Mouse (Mus musculus) lung, embryonic 16.5 days (tissue): ENCODE results near the gene Eml4. TPM values are rescaled to one million over a fixed set of nuclear protein-coding genes. Genes with fewer than 3 reads are reported as not detected.

Experiments used
- ATAC-seq: fragments of 200-750 bp; cut with Nextera tagmentation; 2 replicates; pipeline ENCODE4 v1.8.0; 2017; ENCODE audit warnings: low read depth, mild to moderate bottlenecking, moderate library complexity
- H3K27ac ChIP-seq: fragments of 300-500 bp; sonication (generic); 2 replicates; pipeline ENCODE4 v1.5.1; 2014; ENCODE audit warnings: mild to moderate bottlenecking, control low read depth, low read length
- H3K27me3 ChIP-seq: fragments of 300-500 bp; sonication (generic); 2 replicates; pipeline ENCODE4 v1.6.1; 2014; ENCODE audit warnings: low read depth, low read length, mixed read lengths; ENCODE audit not compliant: control insufficient read depth, insufficient read depth
- H3K36me3 ChIP-seq: fragments of 300-500 bp; sonication (generic); 2 replicates; pipeline ENCODE4 v1.6.1; 2014; ENCODE audit warnings: low read length; ENCODE audit not compliant: control insufficient read depth, insufficient read depth
- H3K4me1 ChIP-seq: fragments of 300-500 bp; sonication (generic); replicated peaks from 2 replicates; pipeline ENCODE4 v1.6.1; 2014; ENCODE audit warnings: low read length, mixed read lengths; ENCODE audit not compliant: control insufficient read depth, insufficient read depth
- H3K4me2 ChIP-seq: fragments of 300-500 bp; sonication (generic); 2 replicates; pipeline ENCODE4 v1.6.1; 2014; ENCODE audit warnings: low read depth, low read length, control low read depth
- H3K4me3 ChIP-seq: fragments of 300-500 bp; sonication (generic); 2 replicates; pipeline ENCODE4 v1.5.1; 2014; ENCODE audit warnings: mild to moderate bottlenecking, low read length, control low read depth
- H3K9ac ChIP-seq: fragments of 300-500 bp; sonication (generic); 2 replicates; pipeline ENCODE4 v1.6.1; 2014; ENCODE audit warnings: low read length, control low read depth
- H3K9me3 ChIP-seq: fragments of 300-500 bp; sonication (generic); 2 replicates; pipeline ENCODE4 v1.6.1; 2016; ENCODE audit warnings: low read length; ENCODE audit not compliant: control insufficient read depth
- WGBS: fragments of 180-500 bp; shearing (Covaris S2); extraction: QIAGEN DNeasy Blood & Tissue Kit; methylation state at CpG from one replicate; pipeline ENCODE4 v1.1.7; 2014; 5-methylcytosine and 5-hydroxymethylcytosine counted together
- polyA plus RNA-seq: library from polyadenylated mRNA; unstranded; fragments of >200 nt; fragmentation: Nextera tagmentation; extraction: Ambion mirVana; gene quantifications from 2 replicates; pipeline ENCODE4 v1.2.1, GENCODE M21; 2015

The Eml4 gene
- 28.4 and 28.6 TPM in 2 replicates for polyA plus RNA-seq

DNA sequence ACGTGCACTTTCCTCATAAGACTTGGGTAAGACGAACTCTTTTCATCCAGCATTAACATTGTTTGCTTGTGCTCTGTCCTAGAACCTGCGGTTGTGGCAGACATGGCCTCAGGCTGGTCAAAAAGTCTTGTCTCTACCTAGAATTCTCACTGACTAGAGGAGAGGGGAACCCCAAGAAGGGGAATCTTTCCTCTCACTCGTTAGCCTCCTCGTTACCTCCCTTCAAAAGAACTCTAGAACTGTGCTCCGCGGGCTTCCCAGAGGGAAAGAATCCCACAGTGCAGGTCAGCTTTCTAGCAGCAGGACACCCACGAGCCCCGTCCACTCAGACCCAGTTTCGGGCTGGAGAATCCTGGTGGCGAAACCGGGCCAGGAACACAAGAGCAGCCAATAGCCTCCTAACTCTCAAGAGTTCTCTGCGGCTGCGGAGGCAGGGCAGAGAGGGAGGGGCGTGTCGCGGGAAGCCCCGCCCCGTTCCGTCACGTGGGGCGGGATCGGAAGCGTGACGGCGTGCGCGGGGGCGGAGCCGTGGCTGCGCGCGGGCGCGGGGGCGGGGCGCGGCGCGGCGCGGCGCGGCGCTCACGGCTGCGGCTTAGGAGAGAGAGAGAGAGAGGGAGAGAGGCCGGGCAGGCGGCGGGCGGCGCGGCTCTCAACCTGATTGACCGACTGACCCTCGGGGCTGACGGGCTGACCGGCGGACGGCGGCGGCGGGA lies at the start of gene Eml4:
TSS of gene Eml4 (plus strand) at position 553 of the 713 bp plus-strand sequence.
- H3K9ac ChIP-seq = peak within 1 kb of the TSS; percentile 91
- no peaks in the 10 kb centered on the region for H3K27me3 ChIP-seq
- H3K4me1 ChIP-seq = peaks cover 26% of the 10 kb centered on the region
- H3K4me2 ChIP-seq = peak within 1 kb of the TSS; percentile 83
- under 1% methylated on average over 48 of the region's 62 CpGs for WGBS
- peak within 1 kb of the TSS; percentile 83 for H3K4me3 ChIP-seq
- peak within 1 kb of the TSS; percentile 96 for H3K27ac ChIP-seq
- no peaks in the 10 kb centered on the region; the same call in 1 of the 2 replicates for H3K9me3 ChIP-seq
- no peaks in the 10 kb centered on the region for H3K36me3 ChIP-seq
- peak; percentile 94 for ATAC-seq

DNA sequence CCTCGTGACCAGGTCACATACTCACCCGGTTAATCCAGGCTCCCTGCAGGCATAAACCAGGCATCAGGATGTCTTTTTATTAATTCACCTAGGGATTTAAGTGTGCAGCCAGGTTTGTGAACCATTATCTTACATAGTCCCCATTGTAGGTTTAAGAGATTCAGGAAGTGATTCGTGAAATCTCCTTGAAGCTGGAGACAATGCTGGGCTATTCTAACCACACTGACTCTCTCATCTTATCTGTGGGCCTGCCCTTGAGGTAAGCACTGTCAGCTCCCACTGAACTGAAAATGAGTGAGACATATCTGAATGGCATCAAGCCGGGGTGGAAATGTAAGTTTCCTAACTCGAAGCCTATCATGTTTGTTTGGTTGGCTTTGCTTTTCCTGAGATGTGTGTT lies 49.3 kb upstream of the Eml4 start:
- no peaks in the 10 kb centered on the region for H3K9me3 ChIP-seq
- 62% methylated on average over 5 of the region's 5 CpGs for WGBS
- no peaks in the 10 kb centered on the region for H3K36me3 ChIP-seq

DNA sequence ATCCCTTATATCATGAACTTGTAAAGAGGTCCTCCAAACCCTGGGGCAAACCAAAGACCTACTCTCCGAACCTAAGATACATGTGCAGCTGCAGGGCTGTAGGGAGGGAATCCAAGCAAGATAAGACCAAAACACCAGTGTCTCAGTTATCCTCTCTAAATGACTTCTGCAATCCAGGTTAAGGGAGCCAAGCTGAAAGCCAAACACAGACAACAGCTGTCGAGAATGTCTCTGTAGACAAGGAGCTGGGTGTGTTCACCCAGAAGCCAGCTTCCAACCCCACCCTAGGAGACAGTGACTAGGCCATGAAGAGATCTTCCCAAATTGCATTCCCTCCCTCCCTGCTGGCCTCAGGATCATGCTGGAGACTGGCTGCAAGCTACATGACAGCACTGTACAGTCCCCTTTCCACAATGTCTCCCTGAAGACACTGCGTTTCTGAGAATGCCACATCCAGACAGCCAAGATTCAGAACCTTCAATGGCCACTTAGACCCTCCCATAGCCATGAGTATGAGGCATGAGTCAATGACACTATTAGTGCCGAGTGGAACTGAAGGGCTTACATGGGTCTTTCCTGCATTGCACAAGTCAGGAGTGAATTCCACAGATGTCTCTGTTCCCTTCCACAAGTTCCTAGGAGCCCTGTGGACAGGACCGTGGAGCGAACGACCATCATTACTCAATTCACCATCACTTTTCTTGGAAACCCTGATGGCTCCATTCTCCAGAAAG lies 46.5 kb upstream of the Eml4 start:
- Histone ChIP-seq H3K27me3 (no peaks in the 10 kb centered on the region), H3K4me3 (no peak overlapping the region), H3K4me1 (peaks cover 10% of the 10 kb centered on the region), H3K9ac (no peak overlapping the region), H3K27ac (no peak overlapping the region), H3K9me3 (no peaks in the 10 kb centered on the region), H3K4me2 (no peak overlapping the region), H3K36me3 (no peaks in the 10 kb centered on the region)
- ATAC-seq = no peak
- 72% methylated on average over 7 of the region's 7 CpGs for WGBS

More for the DNA sequence above, 49.3 kb upstream of the Eml4 start:
- no peaks in the 10 kb centered on the region for H3K4me1 ChIP-seq
- H3K27ac ChIP-seq = no peak overlapping the region
- no peak overlapping the region for H3K4me3 ChIP-seq
- no peak overlapping the region for H3K4me2 ChIP-seq
- no peak overlapping the region for H3K9ac ChIP-seq
- no peaks in the 10 kb centered on the region for H3K27me3 ChIP-seq
- no peak for ATAC-seq

DNA sequence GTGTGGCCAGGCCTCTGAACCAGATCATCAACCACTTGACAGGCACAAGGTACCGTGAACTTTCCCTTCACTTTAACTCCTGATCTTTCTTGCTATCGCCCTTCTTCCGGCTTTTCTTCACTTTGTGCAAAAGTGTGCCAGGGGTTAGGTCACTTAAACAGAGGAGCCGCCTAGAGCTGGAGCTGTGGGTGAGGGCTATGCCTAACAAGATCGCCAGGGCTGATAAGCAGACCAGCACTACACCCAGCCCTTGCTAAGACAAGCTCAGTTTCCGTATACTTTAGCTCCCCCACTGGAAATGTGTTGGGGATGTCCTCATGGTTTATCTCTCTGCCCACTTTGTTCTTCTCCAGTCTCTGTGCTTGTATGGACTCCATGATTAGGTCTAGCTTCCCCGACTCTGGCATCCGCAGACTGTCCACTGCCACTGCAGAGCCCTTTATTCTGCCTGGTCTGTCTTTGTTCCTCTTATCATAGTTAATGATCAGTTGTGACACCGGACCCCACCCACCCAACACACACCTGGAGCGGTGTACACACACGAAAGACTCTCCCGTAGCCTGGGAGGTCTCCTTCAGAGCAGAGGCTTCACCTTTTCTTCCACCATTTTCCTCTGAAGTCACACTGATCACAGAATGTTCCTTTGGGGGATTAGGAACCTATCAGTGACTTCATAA lies 43.6 kb upstream of the Eml4 start:
- ATAC-seq = peak; percentile 71
- WGBS = 55% methylated on average over 12 of the region's 12 CpGs
- Histone ChIP-seq H3K27me3 (no peaks in the 10 kb centered on the region), H3K9ac (no peak overlapping the region), H3K36me3 (no peaks in the 10 kb centered on the region), H3K27ac (no peak overlapping the region), H3K9me3 (no peaks in the 10 kb centered on the region), H3K4me3 (no peak overlapping the region), H3K4me1 (peaks cover 18% of the 10 kb centered on the region), H3K4me2 (no peak overlapping the region)

DNA sequence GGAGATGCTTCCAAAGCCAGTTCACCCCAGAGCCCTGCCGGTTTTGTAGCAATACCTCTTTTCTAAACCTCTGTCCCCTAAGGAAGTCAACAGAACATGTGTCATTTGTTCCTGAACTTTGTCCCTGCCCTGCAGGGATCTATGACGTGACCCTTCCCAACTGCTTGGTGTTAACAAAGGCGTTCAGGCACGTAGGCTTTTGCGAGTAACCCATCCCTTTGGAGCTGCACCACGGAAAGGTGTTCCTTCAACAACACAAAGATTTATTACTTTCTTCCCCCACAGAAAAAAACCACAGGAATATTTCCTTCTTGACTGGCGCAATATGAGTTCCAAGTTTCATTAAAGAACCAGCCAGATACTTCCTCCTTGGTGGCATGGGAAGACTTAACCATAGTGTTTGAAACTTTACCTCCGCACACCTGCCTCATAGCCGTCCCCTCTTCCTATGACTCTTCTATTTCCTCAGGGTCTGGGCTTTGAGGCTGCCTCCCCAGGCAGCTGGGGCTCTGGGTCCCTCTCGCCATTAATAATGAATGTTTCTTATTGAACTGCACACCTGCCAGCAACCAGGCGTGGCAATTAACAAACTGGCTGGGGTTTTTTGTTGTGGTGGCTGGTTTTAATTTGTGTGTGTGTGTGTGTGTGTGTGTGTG lies 43.0 kb upstream of the Eml4 start:
- ATAC-seq = no peak
- Histone ChIP-seq H3K27me3 (no peaks in the 10 kb centered on the region), H3K4me3 (no peak overlapping the region), H3K36me3 (no peaks in the 10 kb centered on the region), H3K27ac (no peak overlapping the region), H3K4me2 (no peak overlapping the region), H3K9me3 (no peaks in the 10 kb centered on the region), H3K9ac (no peak overlapping the region), H3K4me1 (peaks cover 25% of the 10 kb centered on the region)
- WGBS = 74% methylated on average over 11 of the region's 11 CpGs

DNA sequence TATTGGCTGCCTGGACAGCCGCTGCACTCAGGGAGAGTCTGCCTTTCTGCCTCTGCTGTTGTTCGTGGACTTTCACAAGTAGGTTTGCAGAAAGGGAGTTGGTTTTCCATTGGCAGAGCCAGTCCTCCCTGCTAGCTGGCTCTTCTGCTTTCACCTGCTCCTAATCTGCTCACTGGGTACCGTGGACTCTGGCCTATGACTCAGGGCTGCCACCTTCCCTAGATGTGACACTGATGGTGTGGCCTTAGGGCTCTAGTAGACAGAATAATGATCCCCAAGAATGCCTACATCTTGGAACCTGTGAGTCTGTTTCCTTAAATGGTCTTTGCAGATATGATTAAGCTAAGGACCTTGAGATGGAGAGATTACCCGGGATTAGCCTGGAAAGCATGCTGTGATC lies 42.3 kb upstream of the Eml4 start:
- no peaks in the 10 kb centered on the region for H3K27me3 ChIP-seq
- no peaks in the 10 kb centered on the region for H3K36me3 ChIP-seq
- WGBS = 47% methylated on average over 4 of the region's 4 CpGs
- no peak overlapping the region for H3K9ac ChIP-seq
- no peak for ATAC-seq
- no peak overlapping the region for H3K4me3 ChIP-seq
- H3K4me1 ChIP-seq = peaks cover 31% of the 10 kb centered on the region
- H3K9me3 ChIP-seq = no peaks in the 10 kb centered on the region
- no peak overlapping the region for H3K27ac ChIP-seq
- H3K4me2 ChIP-seq = no peak overlapping the region

DNA sequence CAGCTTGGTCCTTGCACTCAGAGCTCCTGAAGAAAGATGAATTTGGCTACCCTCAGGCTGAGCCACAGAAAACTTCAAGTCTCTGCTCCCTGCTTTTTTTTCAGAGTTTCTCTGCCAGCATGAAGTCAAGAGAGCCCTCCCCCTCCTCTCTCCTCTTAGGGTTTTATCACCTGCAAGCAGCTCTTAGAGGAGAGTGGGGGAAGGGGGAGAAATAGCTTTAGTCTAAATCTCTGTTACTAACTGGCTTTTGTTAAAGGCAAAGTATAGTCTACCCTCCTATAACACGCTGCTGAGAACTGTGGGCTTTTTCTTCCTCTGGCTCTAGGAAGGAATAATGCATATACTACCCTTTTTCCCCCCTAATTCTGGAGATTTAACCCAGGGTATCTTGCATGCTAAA lies 41.5 kb upstream of the Eml4 start:
- 0 out of 2 replicates have a peak overlapping the region, but pooled peaks have one; percentile 9 for H3K4me2 ChIP-seq
- no peak overlapping the region for H3K4me3 ChIP-seq
- ATAC-seq = peak; percentile 6; the same call in 1 of the 2 replicates
- H3K27ac ChIP-seq = no peak overlapping the region
- WGBS = 28% methylated on average over 1 of the region's 1 CpGs
- peaks cover 31% of the 10 kb centered on the region for H3K4me1 ChIP-seq
- H3K9me3 ChIP-seq = no peaks in the 10 kb centered on the region
- no peaks in the 10 kb centered on the region for H3K27me3 ChIP-seq
- 0 out of 2 replicates have a peak overlapping the region, but pooled peaks have one; percentile 22 for H3K9ac ChIP-seq
- no peaks in the 10 kb centered on the region for H3K36me3 ChIP-seq

DNA sequence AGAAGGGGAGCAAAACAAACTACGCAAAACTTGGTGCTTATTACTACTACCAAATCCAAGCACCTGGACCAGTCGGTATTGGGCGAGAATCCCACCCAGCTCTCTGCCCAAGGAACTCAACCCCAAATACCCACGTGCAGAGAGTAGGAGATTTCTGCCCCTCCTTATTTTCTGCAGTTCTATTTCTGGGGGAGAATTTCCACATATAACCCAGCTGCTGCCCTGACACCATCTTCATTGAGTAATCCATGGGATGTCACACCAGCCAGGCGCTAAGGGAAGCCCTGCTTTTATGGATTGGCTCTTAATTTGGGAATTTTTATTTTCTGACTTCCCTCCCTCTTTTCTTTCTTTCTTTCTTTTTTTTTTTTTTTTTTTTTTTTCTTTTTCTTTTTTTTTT lies 38.9 kb upstream of the Eml4 start:
- Histone ChIP-seq H3K36me3 (no peaks in the 10 kb centered on the region), H3K4me2 (peak overlapping the region; percentile 42; the same call in 1 of the 2 replicates), H3K9me3 (no peaks in the 10 kb centered on the region), H3K27me3 (no peaks in the 10 kb centered on the region), H3K4me1 (peaks cover 31% of the 10 kb centered on the region), H3K27ac (peak overlapping the region; percentile 94; the same call in 1 of the 2 replicates), H3K9ac (no peak overlapping the region), H3K4me3 (no peak overlapping the region)
- 59% methylated on average over 5 of the region's 5 CpGs for WGBS
- peak; percentile 39; the same call in 1 of the 2 replicates for ATAC-seq
